Mouse (Mus musculus) kidney, embryonic 15.5 days (tissue): ENCODE measurements around the gene Nfkb1. TPM values are rescaled to one million over a fixed set of nuclear protein-coding genes. Genes with fewer than 3 reads are reported as not detected.
A peak's percentile ranks its signal among the peaks of the same experiment; 100 is the strongest.

Experiments used
- ATAC-seq: fragments of 200-750 bp; cut with Nextera tagmentation; replicated peaks from 2 replicates; pipeline ENCODE4 v1.8.0; 2017; ENCODE audit warnings: moderate TSS enrichment; ENCODE audit not compliant: low FRiP score
- H3K27ac ChIP-seq: fragments of 300-500 bp; sonication (generic); 2 replicates; pipeline ENCODE4 v1.5.1; 2015; ENCODE audit warnings: mild to moderate bottlenecking, inconsistent platforms
- H3K27me3 ChIP-seq: fragments of 300-500 bp; sonication (generic); 2 replicates; pipeline ENCODE4 v1.6.1; 2015; ENCODE audit warnings: inconsistent platforms
- H3K36me3 ChIP-seq: fragments of 300-500 bp; sonication (generic); 2 replicates; pipeline ENCODE4 v1.6.1; 2015; ENCODE audit warnings: inconsistent platforms
- H3K4me1 ChIP-seq: fragments of 300-500 bp; sonication (generic); 2 replicates; pipeline ENCODE4 v1.6.1; 2015; ENCODE audit warnings: inconsistent platforms
- H3K4me2 ChIP-seq: fragments of 300-500 bp; sonication (generic); 2 replicates; pipeline ENCODE4 v1.6.1; 2015; ENCODE audit warnings: moderate library complexity, mild to moderate bottlenecking, inconsistent platforms
- H3K4me3 ChIP-seq: fragments of 300-500 bp; sonication (generic); replicated peaks from 2 replicates; pipeline ENCODE4 v1.5.1; 2015; ENCODE audit warnings: mild to moderate bottlenecking, inconsistent platforms
- H3K9ac ChIP-seq: fragments of 300-500 bp; sonication (generic); 2 replicates; pipeline ENCODE4 v1.6.1; 2015; ENCODE audit warnings: mild to moderate bottlenecking, inconsistent platforms
- H3K9me3 ChIP-seq: fragments of 300-500 bp; sonication (generic); replicated peaks from 2 replicates; pipeline ENCODE4 v1.6.1; 2016; ENCODE audit warnings: inconsistent platforms
- WGBS: fragments of 180-500 bp; shearing (Covaris S2); methylation state at CpG from one replicate; pipeline ENCODE4 v1.1.7; 2015; ENCODE audit warnings: mixed read lengths; 5-methylcytosine and 5-hydroxymethylcytosine counted together
- polyA plus RNA-seq: library from polyadenylated mRNA; unstranded; fragments of >200 nt; fragmentation: Nextera tagmentation; extraction: Ambion mirVana; gene quantifications from 2 replicates; pipeline ENCODE4 v1.2.1, GENCODE M21; 2015

Gene Nfkb1
- polyA plus RNA-seq, 1 experiment from 2014 or later: 18.5 TPM

DNA sequence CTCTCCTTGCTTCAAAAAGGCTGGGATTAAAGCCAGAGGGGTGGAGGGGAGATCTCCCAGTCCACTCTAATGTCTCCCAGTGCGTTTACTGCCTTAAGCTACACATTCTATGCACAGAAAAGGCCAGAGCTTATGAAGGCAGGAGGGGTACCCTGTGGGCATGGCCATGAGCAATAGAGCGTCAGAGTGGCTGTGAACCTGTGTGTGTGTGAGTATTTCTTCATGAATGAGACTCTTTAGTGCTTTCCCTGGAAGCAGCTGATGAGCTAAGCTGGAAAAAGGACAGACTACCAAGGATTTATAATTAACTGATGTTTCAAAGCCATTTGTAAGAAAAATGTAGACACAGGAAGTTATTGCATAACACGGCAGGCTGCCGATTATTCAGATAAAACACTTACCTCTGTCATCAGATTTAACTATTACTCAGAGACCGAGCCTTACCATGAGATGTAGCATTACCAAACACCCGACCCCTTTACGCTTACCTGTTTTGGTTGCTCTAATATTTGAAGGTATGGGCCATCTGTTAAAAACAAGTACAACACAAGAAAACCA, 32.7 kb downstream of the Nfkb1 start:
- 84% methylated on average over 7 of the region's 7 CpGs for WGBS
- H3K4me3 ChIP-seq: no peak overlapping the region
- no peak overlapping the region for H3K9ac ChIP-seq
- no peaks in the 10 kb centered on the region for H3K27me3 ChIP-seq
- no peak for ATAC-seq
- no peak overlapping the region for H3K27ac ChIP-seq
- no peaks in the 10 kb centered on the region for H3K4me1 ChIP-seq
- H3K9me3 ChIP-seq: no peaks in the 10 kb centered on the region
- H3K4me2 ChIP-seq: no peak overlapping the region
- peaks cover 66% of the 10 kb centered on the region for H3K36me3 ChIP-seq

DNA sequence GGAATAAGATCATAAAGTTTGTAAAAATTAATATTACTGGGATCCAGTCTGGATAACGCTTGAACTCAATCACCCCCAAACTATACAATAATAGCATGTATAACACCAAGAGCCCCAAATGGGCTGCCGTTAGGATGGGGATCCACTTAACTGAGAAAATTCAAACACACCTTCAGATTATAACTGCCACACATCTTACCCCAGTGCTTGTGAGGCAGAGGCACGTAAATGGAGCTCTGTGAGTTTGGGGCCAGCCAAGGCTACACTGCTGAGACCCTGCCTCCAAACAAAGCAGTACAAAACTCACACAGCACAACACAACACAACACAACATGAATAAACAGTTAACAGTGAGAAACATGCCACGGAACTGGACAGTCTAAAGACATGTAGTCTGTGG, 35.2 kb downstream of the Nfkb1 start:
- H3K36me3 ChIP-seq: peaks cover 46% of the 10 kb centered on the region
- no peak overlapping the region for H3K4me2 ChIP-seq
- no peaks in the 10 kb centered on the region for H3K27me3 ChIP-seq
- ATAC-seq: no peak
- no peak overlapping the region for H3K9ac ChIP-seq
- H3K27ac ChIP-seq: no peak overlapping the region
- no peaks in the 10 kb centered on the region for H3K9me3 ChIP-seq
- peaks cover 5% of the 10 kb centered on the region; the same call in 1 of the 2 replicates for H3K4me1 ChIP-seq
- H3K4me3 ChIP-seq: no peak overlapping the region
- WGBS: 93% methylated on average over 4 of the region's 4 CpGs

DNA sequence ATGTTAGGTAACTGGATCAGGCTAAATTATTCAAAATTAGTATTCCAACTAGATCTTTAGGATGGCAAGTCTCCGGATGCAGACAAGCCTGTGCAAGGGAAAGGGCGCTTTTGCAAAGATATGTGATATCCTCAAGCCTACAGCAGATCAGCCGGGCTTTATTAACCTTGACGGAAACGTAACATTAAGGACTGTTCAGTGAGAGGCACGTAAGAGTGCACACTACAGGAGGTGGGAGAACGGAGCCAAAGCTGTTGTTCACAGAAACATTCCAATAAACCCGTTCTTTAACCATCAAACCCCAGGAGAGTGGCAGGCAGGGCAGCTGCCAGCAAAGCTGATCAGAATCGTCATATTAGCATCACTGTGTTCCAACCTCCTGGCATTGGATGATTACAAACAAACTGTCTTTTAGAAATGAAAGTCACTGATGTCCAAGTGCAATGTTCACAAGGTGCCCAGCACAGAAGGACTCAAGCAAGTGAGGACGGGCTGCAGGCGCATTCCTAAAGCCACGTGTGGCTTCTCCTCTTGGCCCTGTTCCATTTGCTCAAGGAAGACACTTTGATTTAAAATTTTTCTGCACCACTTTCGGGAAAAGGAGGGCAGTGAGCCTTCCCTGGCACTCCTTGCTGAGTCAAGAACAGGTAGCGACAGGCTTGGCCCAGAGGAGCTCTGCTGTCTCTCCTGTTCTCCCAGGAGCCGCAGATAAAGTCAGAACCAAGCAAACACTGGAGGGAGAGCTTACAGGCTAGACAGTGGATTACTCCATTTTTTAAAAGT, 40.4 kb downstream of the Nfkb1 start:
- WGBS: 60% methylated on average over 15 of the region's 15 CpGs
- no peak overlapping the region for H3K27ac ChIP-seq
- H3K27me3 ChIP-seq: no peaks in the 10 kb centered on the region
- no peak overlapping the region for H3K9ac ChIP-seq
- H3K4me3 ChIP-seq: no peak overlapping the region
- no peak overlapping the region for H3K4me2 ChIP-seq
- peaks cover 9% of the 10 kb centered on the region; the same call in 1 of the 2 replicates for H3K4me1 ChIP-seq
- no peak for ATAC-seq
- no peaks in the 10 kb centered on the region for H3K9me3 ChIP-seq
- peaks cover 38% of the 10 kb centered on the region for H3K36me3 ChIP-seq

DNA sequence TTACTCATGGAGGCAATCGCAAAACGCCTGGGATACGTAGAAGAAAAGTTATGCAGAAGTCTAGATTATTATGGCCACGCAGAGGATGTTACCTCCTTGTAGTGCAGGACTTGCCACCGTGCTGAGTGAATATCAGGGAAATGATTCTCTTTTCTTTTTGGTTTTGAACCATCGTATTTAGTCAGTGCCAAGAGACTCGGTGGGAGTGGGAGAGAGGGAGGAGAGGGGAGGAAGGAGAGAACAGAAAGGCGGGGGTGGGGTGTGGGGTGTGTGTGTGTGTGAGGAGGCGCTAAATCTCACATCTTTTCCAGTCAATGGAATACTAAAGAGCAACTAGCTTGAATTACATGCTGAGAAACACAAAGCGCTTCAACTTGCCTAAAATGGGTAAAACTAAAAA, 41.5 kb downstream of the Nfkb1 start:
- peaks cover 38% of the 10 kb centered on the region for H3K36me3 ChIP-seq
- 70% methylated on average over 10 of the region's 10 CpGs for WGBS

DNA sequence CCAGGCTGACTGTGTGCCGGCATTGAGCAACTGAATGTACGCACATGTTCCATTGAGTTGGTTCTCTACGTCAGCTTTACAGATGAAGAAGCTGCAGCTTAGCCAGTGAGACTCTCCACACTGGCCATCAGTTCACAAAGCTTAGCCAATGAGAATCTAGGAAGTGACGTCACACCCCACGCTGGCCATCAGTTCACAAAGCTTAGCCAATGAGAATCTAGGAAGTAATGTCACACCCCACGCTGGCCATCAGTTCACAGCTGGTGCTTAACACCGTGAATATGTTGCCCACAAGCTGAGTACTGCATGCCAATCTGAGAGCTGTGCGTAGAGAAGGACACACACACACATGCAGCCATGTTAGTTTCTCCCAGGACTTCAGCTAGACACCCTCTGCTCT, 42.8 kb downstream of the Nfkb1 start:
- H3K4me1 ChIP-seq: peaks cover 9% of the 10 kb centered on the region; the same call in 1 of the 2 replicates
- H3K9me3 ChIP-seq: no peaks in the 10 kb centered on the region
- ATAC-seq: no peak
- no peak overlapping the region for H3K4me2 ChIP-seq
- no peak overlapping the region for H3K4me3 ChIP-seq
- peaks cover 46% of the 10 kb centered on the region for H3K36me3 ChIP-seq
- H3K9ac ChIP-seq: no peak overlapping the region
- no peaks in the 10 kb centered on the region for H3K27me3 ChIP-seq
- 91% methylated on average over 8 of the region's 8 CpGs for WGBS
- no peak overlapping the region for H3K27ac ChIP-seq

More for the DNA sequence above, 41.5 kb downstream of the Nfkb1 start:
- Histone ChIP-seq H3K9me3 (no peaks in the 10 kb centered on the region), H3K27ac (no peak overlapping the region), H3K9ac (no peak overlapping the region), H3K4me1 (peaks cover 9% of the 10 kb centered on the region; the same call in 1 of the 2 replicates), H3K4me2 (no peak overlapping the region), H3K27me3 (no peaks in the 10 kb centered on the region), H3K4me3 (no peak overlapping the region)
- no peak for ATAC-seq

DNA sequence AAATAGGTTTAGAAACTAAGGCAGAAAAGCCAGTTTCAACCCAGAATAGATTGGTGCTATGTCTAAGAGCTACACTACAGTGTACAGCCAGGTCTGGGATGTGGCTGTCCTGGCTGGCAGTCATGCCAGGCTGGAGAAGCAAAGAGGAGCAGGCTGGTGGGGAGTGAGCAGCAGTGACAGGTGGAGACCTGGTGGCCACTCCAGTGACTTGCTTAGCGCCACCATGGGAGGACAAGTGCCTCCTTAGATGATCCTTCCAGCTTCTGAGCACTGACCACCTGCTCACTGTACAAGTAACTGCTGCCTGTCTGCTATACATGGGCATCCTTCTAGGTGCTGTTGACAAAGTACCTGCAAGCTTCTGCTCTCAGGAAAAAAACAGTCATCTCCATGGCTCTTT, 44.7 kb downstream of the Nfkb1 start:
- WGBS: 100% methylated on average over 1 of the region's 1 CpGs
- Histone ChIP-seq H3K36me3 (peaks cover 54% of the 10 kb centered on the region), H3K27me3 (no peaks in the 10 kb centered on the region), H3K27ac (no peak overlapping the region), H3K4me2 (no peak overlapping the region), H3K4me3 (no peak overlapping the region), H3K9ac (no peak overlapping the region), H3K9me3 (no peaks in the 10 kb centered on the region), H3K4me1 (peaks cover 5% of the 10 kb centered on the region; the same call in 1 of the 2 replicates)
- no peak for ATAC-seq

DNA sequence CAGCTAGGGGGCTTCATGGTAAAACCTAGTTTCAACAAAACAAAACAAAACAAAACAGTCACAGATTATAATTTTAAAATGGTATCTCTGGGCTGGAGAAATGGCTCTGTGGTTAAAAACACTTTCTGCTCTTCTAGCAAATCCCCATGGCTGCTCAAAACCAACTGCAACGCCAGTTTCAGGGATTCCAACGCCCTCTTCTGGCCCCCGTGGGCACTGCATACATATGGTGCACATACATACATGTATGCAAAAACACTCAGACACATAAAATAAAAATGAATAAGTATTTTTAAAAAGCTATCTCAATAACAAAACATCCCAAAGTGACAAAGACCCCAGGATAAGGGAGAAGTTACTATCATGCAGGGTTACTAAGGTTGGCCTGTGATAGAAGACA, 46.4 kb downstream of the Nfkb1 start:
- Histone ChIP-seq H3K27me3 (no peaks in the 10 kb centered on the region), H3K9me3 (no peaks in the 10 kb centered on the region), H3K4me3 (no peak overlapping the region), H3K9ac (no peak overlapping the region), H3K36me3 (peaks cover 64% of the 10 kb centered on the region), H3K4me1 (no peaks in the 10 kb centered on the region), H3K27ac (no peak overlapping the region), H3K4me2 (no peak overlapping the region)
- no peak for ATAC-seq
- 90% methylated on average over 3 of the region's 3 CpGs for WGBS

DNA sequence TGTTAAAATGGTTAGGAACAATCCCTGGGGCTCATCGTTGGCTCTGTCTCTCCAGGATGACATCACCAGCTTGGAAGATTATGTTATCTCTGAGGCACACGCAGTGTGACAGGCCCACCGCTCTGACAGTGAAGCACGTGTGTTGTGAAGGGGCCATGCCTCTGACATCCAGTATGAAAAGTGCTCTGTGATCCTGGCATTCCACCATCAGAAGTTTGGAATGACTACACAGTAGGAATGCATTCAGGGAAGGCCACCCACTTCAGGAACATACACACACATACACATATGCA, 49.8 kb downstream of the Nfkb1 start:
- no peak overlapping the region for H3K27ac ChIP-seq
- 85% methylated on average over 4 of the region's 4 CpGs for WGBS
- ATAC-seq: 0 out of 2 replicates have a peak, but pooled peaks have one; percentile 29
- H3K9me3 ChIP-seq: no peaks in the 10 kb centered on the region
- peaks cover 51% of the 10 kb centered on the region for H3K36me3 ChIP-seq
- no peak overlapping the region for H3K4me2 ChIP-seq
- H3K27me3 ChIP-seq: no peaks in the 10 kb centered on the region
- no peak overlapping the region for H3K9ac ChIP-seq
- H3K4me3 ChIP-seq: no peak overlapping the region
- H3K4me1 ChIP-seq: 0 out of 2 replicates have a peak, but pooled peaks cover 2% of the 10 kb centered on the region

DNA sequence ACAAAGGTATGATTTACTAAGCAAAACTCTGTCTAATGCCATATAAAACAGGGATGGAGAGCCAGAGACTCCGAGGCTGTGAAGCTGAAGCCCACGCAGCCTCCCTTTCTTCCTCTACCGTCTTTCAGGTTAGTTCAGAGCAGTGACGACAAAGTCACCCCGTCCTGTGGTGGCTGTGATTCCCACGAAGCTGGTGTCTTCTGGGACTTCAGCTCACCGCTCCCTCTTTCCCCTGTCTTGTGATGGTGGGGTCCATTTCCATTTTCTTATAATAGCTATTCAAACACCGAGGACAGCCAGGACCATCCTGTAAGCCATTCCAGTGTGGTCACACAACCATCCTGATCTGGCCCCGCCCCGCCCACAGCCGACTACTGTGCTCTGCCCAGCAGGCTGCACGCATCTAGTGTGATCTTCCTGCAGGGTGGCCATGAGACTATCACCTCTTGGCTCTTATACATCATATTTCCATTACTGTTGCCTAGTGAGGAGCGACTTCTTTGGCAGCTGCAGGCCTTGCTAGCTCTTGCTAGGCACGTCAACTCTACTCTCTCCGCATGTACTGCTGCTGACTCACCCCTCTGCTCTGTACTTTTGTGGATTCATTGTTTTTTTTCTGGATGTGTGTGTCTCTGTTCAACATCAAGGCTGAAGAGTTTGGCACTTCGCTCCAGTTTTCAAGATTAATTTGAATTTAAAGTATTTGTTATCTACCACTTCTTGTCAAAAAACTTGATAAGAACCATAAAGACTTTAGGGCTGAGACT, 50.3 kb downstream of the Nfkb1 start:
- peaks cover 49% of the 10 kb centered on the region for H3K36me3 ChIP-seq
- H3K9ac ChIP-seq: no peak overlapping the region
- no peak overlapping the region for H3K4me2 ChIP-seq
- no peaks in the 10 kb centered on the region for H3K9me3 ChIP-seq
- no peaks in the 10 kb centered on the region for H3K27me3 ChIP-seq
- H3K4me1 ChIP-seq: 0 out of 2 replicates have a peak, but pooled peaks cover 5% of the 10 kb centered on the region
- ATAC-seq: no peak
- WGBS: 86% methylated on average over 16 of the region's 16 CpGs
- H3K4me3 ChIP-seq: no peak overlapping the region
- no peak overlapping the region for H3K27ac ChIP-seq

DNA sequence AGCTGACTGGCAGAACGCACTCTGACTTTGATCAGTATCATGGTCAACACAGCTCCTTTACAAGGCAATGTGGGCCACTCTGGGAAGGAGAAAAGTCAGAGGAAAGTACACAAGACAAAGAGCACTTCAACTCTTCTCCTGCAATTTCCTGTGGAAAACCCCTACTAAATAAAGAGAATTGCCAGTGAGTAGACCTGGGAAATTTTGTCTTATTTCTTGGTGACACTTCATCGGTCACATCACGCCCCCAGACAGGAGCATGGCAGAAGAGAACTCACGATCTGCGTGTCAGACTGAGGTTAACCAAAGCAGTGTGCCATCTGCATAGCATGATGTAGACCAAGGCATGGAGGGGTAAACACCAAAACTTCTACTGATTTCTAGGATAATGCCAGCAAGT, 51.1 kb downstream of the Nfkb1 start:
- no peak for ATAC-seq
- Histone ChIP-seq H3K4me1 (0 out of 2 replicates have a peak, but pooled peaks cover 5% of the 10 kb centered on the region), H3K4me2 (no peak overlapping the region), H3K27me3 (no peaks in the 10 kb centered on the region), H3K36me3 (peaks cover 42% of the 10 kb centered on the region), H3K9me3 (no peaks in the 10 kb centered on the region), H3K9ac (no peak overlapping the region), H3K27ac (no peak overlapping the region), H3K4me3 (no peak overlapping the region)
- WGBS: 90% methylated on average over 5 of the region's 5 CpGs

DNA sequence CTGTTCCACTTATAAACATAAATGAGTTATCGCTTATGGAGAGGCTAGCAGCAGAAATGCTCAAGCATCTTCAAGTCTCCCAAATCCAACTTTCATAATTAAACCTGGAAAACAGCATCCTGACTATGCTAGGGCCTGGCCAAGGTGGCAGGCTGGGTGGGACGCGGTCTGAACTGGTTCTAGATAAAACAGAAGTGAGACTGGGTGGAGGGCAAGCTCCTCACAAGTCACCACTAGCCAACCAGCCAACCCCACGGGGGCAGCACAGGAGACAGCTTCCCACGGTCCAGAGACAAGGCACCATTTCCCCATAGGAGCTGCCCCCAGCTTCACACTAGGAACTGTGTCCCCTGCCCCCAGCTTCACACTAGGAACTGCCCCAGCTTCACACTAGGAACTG, 53.8 kb downstream of the Nfkb1 start:
- no peak overlapping the region for H3K9ac ChIP-seq
- H3K36me3 ChIP-seq: peaks cover 22% of the 10 kb centered on the region
- no peaks in the 10 kb centered on the region for H3K27me3 ChIP-seq
- no peak overlapping the region for H3K27ac ChIP-seq
- ATAC-seq: no peak
- no peaks in the 10 kb centered on the region for H3K9me3 ChIP-seq
- WGBS: 82% methylated on average over 5 of the region's 5 CpGs
- no peak overlapping the region for H3K4me3 ChIP-seq
- H3K4me1 ChIP-seq: 0 out of 2 replicates have a peak, but pooled peaks cover 5% of the 10 kb centered on the region
- no peak overlapping the region for H3K4me2 ChIP-seq

DNA sequence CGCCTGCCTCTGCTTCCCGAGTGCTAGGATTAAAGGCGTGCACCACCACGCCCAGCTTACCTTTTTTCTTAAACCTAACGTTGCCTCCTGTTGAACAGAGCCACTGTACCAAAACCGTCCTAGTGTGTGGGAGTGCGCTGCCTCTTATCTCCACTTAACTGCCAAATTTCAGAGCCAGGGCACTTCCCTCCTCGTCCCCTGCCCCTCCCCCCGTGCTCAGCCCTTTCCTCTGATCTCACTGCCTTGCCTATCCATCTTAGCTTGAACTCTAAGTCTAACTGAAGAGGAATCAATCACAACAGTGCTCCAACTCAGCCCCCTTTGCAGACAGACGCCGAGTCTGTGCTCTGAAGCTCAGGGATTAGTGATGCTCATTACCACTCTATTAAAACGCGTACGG, 54.9 kb downstream of the Nfkb1 start:
- H3K4me1 ChIP-seq: peaks cover 10% of the 10 kb centered on the region; the same call in 1 of the 2 replicates
- no peaks in the 10 kb centered on the region for H3K9me3 ChIP-seq
- H3K4me3 ChIP-seq: no peak overlapping the region
- no peak; the same call in 1 of the 2 replicates for ATAC-seq
- no peaks in the 10 kb centered on the region for H3K27me3 ChIP-seq
- H3K4me2 ChIP-seq: no peak overlapping the region
- peaks cover 14% of the 10 kb centered on the region for H3K36me3 ChIP-seq
- no peak overlapping the region for H3K27ac ChIP-seq
- 36% methylated on average over 14 of the region's 14 CpGs for WGBS
- H3K9ac ChIP-seq: no peak overlapping the region
